Mouse (Mus musculus): ENCODE measurements around the gene Xrra1. TPM values are rescaled to one million over a fixed set of nuclear protein-coding genes. Genes with fewer than 3 reads are reported as not detected.

Gene Xrra1
- polyA plus RNA-seq, 1 experiment: 0.81 TPM

DNA sequence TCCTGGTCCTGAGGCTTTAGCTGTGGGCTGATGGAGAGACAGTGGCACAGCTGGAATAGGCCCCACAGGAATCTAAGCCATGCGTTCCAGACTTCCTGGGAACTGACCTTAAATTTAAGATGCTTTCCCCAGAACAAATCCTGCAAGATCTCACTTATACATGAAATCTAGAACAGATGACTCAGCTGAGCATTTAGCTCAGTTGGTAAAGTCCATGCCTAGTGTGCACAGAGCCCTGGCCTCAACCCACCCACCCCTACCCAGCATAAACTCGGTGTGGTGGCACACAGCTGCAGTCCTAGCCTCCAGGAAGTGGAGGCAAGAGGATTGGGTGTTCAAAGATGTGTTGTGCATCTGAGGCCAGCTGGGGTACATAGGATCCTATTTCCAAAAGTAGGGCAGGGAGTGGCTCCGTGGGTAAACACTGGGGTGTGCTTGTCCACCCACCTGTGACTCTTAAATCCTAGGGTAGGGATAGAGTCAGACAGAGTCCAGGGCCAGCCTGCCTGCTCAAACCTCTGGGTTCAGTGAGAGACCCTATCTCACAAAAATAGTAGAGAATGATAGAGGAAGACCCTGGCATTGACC, 31.3 kb downstream of the Xrra1 start:
- TF ChIP-seq CTCF (IDR thresholded peaks at IDR 0.05; ENCODE audit: borderline replicate concordance, insufficient read depth, low read length) (no peak), POLR2A (IDR thresholded peaks at IDR 0.05; ENCODE audit: low read depth, low read length) (no peak)
- Histone ChIP-seq H3K4me3 (ENCODE audit: insufficient read depth, low read length) (no peak overlapping the region), H3K4me1 (ENCODE audit: control insufficient read depth, insufficient read depth, low read length) (no peaks in the 10 kb centered on the region), H3K27ac (ENCODE audit: insufficient read depth, low read length) (no peak overlapping the region)

GRCm38 (mm10) chr7:99891471-99891870, 32.6 kb downstream of the Xrra1 start:
- TF ChIP-seq POLR2A (IDR thresholded peaks at IDR 0.05; ENCODE audit: low read depth, low read length): no peak
- TF ChIP-seq CTCF (IDR thresholded peaks at IDR 0.05; ENCODE audit: borderline replicate concordance, insufficient read depth, low read length): no peak
- H3K27ac ChIP-seq (ENCODE audit: insufficient read depth, low read length): no peak overlapping the region
- no peak overlapping the region for H3K4me3 ChIP-seq (ENCODE audit: insufficient read depth, low read length)
- H3K4me1 ChIP-seq (ENCODE audit: control insufficient read depth, insufficient read depth, low read length): no peaks in the 10 kb centered on the region

DNA sequence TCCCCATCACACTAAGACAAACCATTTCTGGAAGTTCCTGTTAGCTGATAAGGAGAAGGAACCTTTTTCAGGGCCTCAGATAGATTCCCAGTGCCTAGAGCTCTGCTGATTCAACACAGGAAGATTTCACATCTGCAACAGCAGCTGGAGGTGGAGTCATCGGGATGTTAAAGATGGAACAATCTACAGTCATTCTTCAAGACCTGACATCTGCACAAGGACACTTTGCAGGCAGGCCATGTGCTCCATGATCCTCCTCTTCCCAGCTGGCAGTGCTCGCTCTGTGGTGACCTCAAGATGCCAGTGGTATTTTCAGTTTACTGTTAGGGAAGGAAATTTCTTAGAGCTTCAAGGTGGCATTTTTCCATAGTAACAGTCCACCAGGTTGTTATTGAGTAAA, 33.4 kb downstream of the Xrra1 start:
- Histone ChIP-seq H3K4me1 (ENCODE audit: control insufficient read depth, insufficient read depth, low read length) (no peaks in the 10 kb centered on the region), H3K4me3 (ENCODE audit: insufficient read depth, low read length) (no peak overlapping the region), H3K27ac (ENCODE audit: insufficient read depth, low read length) (no peak overlapping the region)
- no peak for TF ChIP-seq POLR2A (IDR thresholded peaks at IDR 0.05; ENCODE audit: low read depth, low read length)
- TF ChIP-seq CTCF (IDR thresholded peaks at IDR 0.05; ENCODE audit: borderline replicate concordance, insufficient read depth, low read length): no peak

DNA sequence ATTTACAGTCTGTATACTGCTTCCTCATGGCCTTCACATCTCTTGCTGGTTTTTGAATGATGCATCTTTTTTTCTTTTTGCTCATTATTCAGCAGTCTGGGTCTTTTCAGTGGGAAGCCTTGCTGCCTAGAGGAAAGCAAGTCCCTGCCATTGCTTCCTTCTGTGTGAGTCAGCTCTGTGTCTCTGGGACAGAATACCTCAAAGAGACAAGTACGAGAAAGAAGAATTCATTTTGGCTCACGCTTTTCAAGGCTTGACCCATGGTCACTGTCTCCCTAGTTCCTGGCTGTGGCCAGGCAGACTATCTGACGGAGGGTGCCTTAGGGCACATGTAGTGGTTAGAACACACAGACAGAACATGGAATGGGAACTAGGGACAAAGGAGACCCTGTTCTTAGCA, 35.1 kb downstream of the Xrra1 start:
- Histone ChIP-seq H3K4me3 (ENCODE audit: insufficient read depth, low read length) (no peak overlapping the region), H3K27ac (ENCODE audit: insufficient read depth, low read length) (no peak overlapping the region), H3K4me1 (ENCODE audit: control insufficient read depth, insufficient read depth, low read length) (no peaks in the 10 kb centered on the region)
- no peak for TF ChIP-seq POLR2A (IDR thresholded peaks at IDR 0.05; ENCODE audit: low read depth, low read length)
- TF ChIP-seq CTCF (IDR thresholded peaks at IDR 0.05; ENCODE audit: borderline replicate concordance, insufficient read depth, low read length): no peak

DNA sequence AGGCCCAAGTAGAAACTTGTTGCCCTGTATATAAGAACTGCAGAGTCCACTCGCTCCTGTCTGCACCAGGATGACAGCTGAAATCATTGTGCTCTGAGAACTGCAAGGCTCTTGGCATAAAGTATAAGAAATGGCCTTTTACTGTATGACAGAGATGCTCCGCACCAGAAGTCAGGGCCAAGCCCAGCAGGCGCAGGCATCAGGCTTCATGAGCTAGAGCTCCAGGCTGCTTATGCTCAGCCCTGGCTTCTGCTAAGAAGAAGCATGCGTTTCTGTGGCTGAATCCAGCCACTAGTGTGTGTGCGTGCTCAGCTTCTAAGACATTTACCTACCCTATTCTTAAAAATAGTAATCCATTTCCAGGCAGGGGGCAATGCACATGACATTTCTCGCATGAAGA, 35.6 kb downstream of the Xrra1 start:
- no peak overlapping the region for H3K27ac ChIP-seq (ENCODE audit: insufficient read depth, low read length)
- H3K4me1 ChIP-seq (ENCODE audit: control insufficient read depth, insufficient read depth, low read length): no peaks in the 10 kb centered on the region
- no peak overlapping the region for H3K4me3 ChIP-seq (ENCODE audit: insufficient read depth, low read length)
- no peak for TF ChIP-seq POLR2A (IDR thresholded peaks at IDR 0.05; ENCODE audit: low read depth, low read length)
- no peak for TF ChIP-seq CTCF (IDR thresholded peaks at IDR 0.05; ENCODE audit: borderline replicate concordance, insufficient read depth, low read length)

- TF ChIP-seq POLR2A (IDR thresholded peaks at IDR 0.05; ENCODE audit: low read depth, low read length) (no peak), CTCF (IDR thresholded peaks at IDR 0.05; ENCODE audit: borderline replicate concordance, insufficient read depth, low read length) (no peak)
- H3K4me3 ChIP-seq (ENCODE audit: insufficient read depth, low read length): no peak overlapping the region
- H3K4me1 ChIP-seq (ENCODE audit: control insufficient read depth, insufficient read depth, low read length): no peaks in the 10 kb centered on the region
Measured at GRCm38 (mm10) chr7:99896905-99897304, 38.0 kb downstream of the Xrra1 start.

GRCm38 (mm10) chr7:99902208-99902607, 43.3 kb downstream of the Xrra1 start:
- Histone ChIP-seq H3K4me1 (ENCODE audit: control insufficient read depth, insufficient read depth, low read length) (peaks cover 3% of the 10 kb centered on the region; the same call in 1 of the 2 replicates), H3K27ac (ENCODE audit: insufficient read depth, low read length) (no peak overlapping the region), H3K4me3 (ENCODE audit: insufficient read depth, low read length) (no peak overlapping the region)
- TF ChIP-seq POLR2A (IDR thresholded peaks at IDR 0.05; ENCODE audit: low read depth, low read length) (no peak), CTCF (IDR thresholded peaks at IDR 0.05; ENCODE audit: borderline replicate concordance, insufficient read depth, low read length) (no peak)

More at GRCm38 (mm10) chr7:99896905-99897304, 38.0 kb downstream of the Xrra1 start:
- H3K27ac ChIP-seq (ENCODE audit: insufficient read depth, low read length): no peak overlapping the region

- Histone ChIP-seq H3K27ac (ENCODE audit: insufficient read depth, low read length) (no peak overlapping the region), H3K4me3 (ENCODE audit: insufficient read depth, low read length) (no peak overlapping the region), H3K4me1 (ENCODE audit: control insufficient read depth, insufficient read depth, low read length) (peaks cover 3% of the 10 kb centered on the region; the same call in 1 of the 2 replicates)
- TF ChIP-seq POLR2A (IDR thresholded peaks at IDR 0.05; ENCODE audit: low read depth, low read length): no peak
- TF ChIP-seq CTCF (IDR thresholded peaks at IDR 0.05; ENCODE audit: borderline replicate concordance, insufficient read depth, low read length): no peak
Measured at GRCm38 (mm10) chr7:99902918-99903665, 44.2 kb downstream of the Xrra1 start.

DNA sequence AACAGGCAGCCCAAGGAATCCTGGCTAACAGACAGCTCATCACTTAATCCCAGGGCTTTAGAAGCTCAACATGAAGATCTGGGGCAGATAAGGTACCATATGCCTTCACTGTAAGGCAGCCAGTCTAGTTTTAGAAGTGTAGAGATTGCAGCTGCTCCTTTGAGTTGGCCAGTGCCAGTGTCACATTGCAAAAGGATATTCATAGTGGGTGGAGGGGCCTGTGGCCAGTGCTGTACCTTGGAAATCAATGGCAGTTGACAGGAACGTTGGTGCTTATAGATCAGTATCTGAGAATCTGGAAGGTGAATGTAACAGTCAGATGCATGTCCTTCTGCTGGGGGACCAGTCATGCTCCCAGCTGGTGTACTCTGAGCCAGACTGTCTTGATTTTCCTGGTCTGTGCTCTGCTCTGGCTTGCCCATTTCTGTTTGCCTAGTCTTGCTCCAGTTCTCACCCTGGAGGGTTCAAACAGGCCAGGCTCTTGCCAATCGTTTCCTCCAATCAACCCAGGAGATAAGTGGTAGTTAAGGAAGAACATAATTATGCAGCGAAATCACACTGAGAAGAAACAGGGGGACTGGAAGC, 45.6 kb downstream of the Xrra1 start:
- H3K4me3 ChIP-seq (ENCODE audit: insufficient read depth, low read length): no peak overlapping the region
- peaks cover 3% of the 10 kb centered on the region; the same call in 1 of the 2 replicates for H3K4me1 ChIP-seq (ENCODE audit: control insufficient read depth, insufficient read depth, low read length)
- H3K27ac ChIP-seq (ENCODE audit: insufficient read depth, low read length): no peak overlapping the region
- no peak for TF ChIP-seq POLR2A (IDR thresholded peaks at IDR 0.05; ENCODE audit: low read depth, low read length)
- TF ChIP-seq CTCF (IDR thresholded peaks at IDR 0.05; ENCODE audit: borderline replicate concordance, insufficient read depth, low read length): no peak

DNA sequence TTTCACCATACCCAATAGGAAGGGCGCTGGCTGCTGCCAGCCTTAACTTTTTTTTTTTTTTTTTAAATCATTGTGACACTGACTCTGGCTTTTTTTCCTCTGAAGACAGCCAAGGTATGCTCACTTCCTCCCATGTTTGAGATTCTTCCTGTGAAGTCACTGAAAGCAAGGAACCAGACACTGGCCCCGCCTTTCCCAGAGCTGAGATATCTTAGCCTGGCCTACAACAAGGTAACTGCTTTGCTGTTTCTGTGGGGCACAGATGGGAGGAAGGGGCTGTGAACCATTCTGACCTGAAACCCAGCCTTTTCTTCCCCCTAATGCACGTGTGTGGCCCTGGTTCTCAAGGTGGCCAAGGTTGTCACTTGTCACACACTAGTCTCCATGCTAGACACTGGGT, 47.4 kb downstream of the Xrra1 start:
- no peak overlapping the region for H3K4me3 ChIP-seq (ENCODE audit: insufficient read depth, low read length)
- H3K4me1 ChIP-seq (ENCODE audit: control insufficient read depth, insufficient read depth, low read length): peaks cover 3% of the 10 kb centered on the region; the same call in 1 of the 2 replicates
- H3K27ac ChIP-seq (ENCODE audit: insufficient read depth, low read length): no peak overlapping the region
- TF ChIP-seq POLR2A (IDR thresholded peaks at IDR 0.05; ENCODE audit: low read depth, low read length) (no peak), CTCF (IDR thresholded peaks at IDR 0.05; ENCODE audit: borderline replicate concordance, insufficient read depth, low read length) (no peak)
